Mouse (Mus musculus): ENCODE results near the gene Marc2.

Gene Marc2

GRCm38 (mm10) chr1:184808418-184809012, 37.7 kb downstream of the Marc2 start:
- DNase-seq (ENCODE audit: low spot score in 2 of 2) = no peak

GRCm38 (mm10) chr1:184807627-184808417, 38.4 kb downstream of the Marc2 start:
- no peak for DNase-seq (ENCODE audit: low spot score in 2 of 2)

- DNase-seq (ENCODE audit: low spot score in 2 of 2) = no peak
Observed at GRCm38 (mm10) chr1:184807123-184807522, 39.1 kb downstream of the Marc2 start.

- no peak for DNase-seq (ENCODE audit: low spot score in 2 of 2)
Observed at GRCm38 (mm10) chr1:184805749-184806148, 40.5 kb downstream of the Marc2 start.

- peak in 1 of 2 experiments; percentile 72 for DNase-seq (ENCODE audit: low spot score in 2 of 2)
Observed at GRCm38 (mm10) chr1:184793163-184793876, 52.9 kb downstream of the Marc2 start.

GRCm38 (mm10) chr1:184791109-184791508, 55.1 kb downstream of the Marc2 start:
- DNase-seq (ENCODE audit: low spot score in 2 of 2) = no peak

GRCm38 (mm10) chr1:184786376-184787151, 59.7 kb downstream of the Marc2 start:
- no peak for DNase-seq (ENCODE audit: low spot score in 2 of 2)

- no peak for DNase-seq (ENCODE audit: low spot score in 2 of 2)
Observed at GRCm38 (mm10) chr1:184783641-184784040, 62.6 kb downstream of the Marc2 start.

GRCm38 (mm10) chr1:184782161-184782513, 64.1 kb downstream of the Marc2 start:
- peak in 1 of 2 experiments; percentile 56 for DNase-seq (ENCODE audit: low spot score in 2 of 2)

GRCm38 (mm10) chr1:184781286-184782160, 64.7 kb downstream of the Marc2 start:
- DNase-seq (ENCODE audit: low spot score in 2 of 2) = no peak

GRCm38 (mm10) chr1:184778157-184778556, 68.1 kb downstream of the Marc2 start:
- no peak for DNase-seq (ENCODE audit: low spot score in 2 of 2)

- no peak for DNase-seq (ENCODE audit: low spot score in 2 of 2)
Observed at GRCm38 (mm10) chr1:184777061-184777795, 69.0 kb downstream of the Marc2 start.

GRCm38 (mm10) chr1:184775289-184775688, 71.0 kb downstream of the Marc2 start:
- no peak for DNase-seq (ENCODE audit: low spot score in 2 of 2)

GRCm38 (mm10) chr1:184771891-184772249, 74.4 kb downstream of the Marc2 start:
- DNase-seq (ENCODE audit: low spot score in 2 of 2) = no peak

GRCm38 (mm10) chr1:184771202-184771890, 74.9 kb downstream of the Marc2 start:
- DNase-seq (ENCODE audit: low spot score in 2 of 2) = peak; percentile 63 to 86

- DNase-seq (ENCODE audit: low spot score in 2 of 2) = no peak
Observed at GRCm38 (mm10) chr1:184763866-184764265, 82.4 kb downstream of the Marc2 start.
